Mouse (Mus musculus) E14TG2a.4 (cell line): ENCODE measurements at regions not wholly inside any gene's neighbourhood (a gene's known extent, or its start where the extent isn't known, plus 50 kb on each side); places are given as distances from the start of the nearest gene placed in this dataset.

Source experiments
- H3K27me3 ChIP-seq: 2 replicates; pipeline ENCODE4 v1.6.1; 2014; ENCODE audit warnings: low read length, control low read depth; ENCODE audit not compliant: insufficient read depth
- H3K36me3 ChIP-seq: 2 replicates; pipeline ENCODE4 v1.6.1; 2014; ENCODE audit warnings: low read length, control low read depth; ENCODE audit not compliant: insufficient read depth
- H3K4me1 ChIP-seq: replicated peaks from 2 replicates; pipeline ENCODE4 v1.6.1; 2014; ENCODE audit warnings: low read depth, low read length, control low read depth
- H3K4me3 ChIP-seq: replicated peaks from 2 replicates; pipeline ENCODE4 v1.5.1; 2014; ENCODE audit warnings: mild to moderate bottlenecking, low read length
- H3K9me3 ChIP-seq: 2 replicates; pipeline ENCODE4 v1.6.1; 2014; ENCODE audit warnings: low read length, control low read depth
- CTCF ChIP-seq: conservative IDR thresholded peaks from 2 replicates; pipeline ENCODE4 v1.5.1; 2014; ENCODE audit warnings: low read length
- NANOG ChIP-seq: IDR thresholded peaks from 2 replicates; pipeline ENCODE4 v1.6.1; 2014; ENCODE audit warnings: borderline replicate concordance, low read length, mixed read lengths
- POU5F1 ChIP-seq: IDR thresholded peaks from 2 replicates; pipeline ENCODE4 v1.6.1; 2014; ENCODE audit warnings: low read length, borderline replicate concordance

GRCm38 (mm10) chr2:169101506-169102261 is 146.3 kb upstream of the Zfp64 start:
- peaks cover 81% of the 10 kb centered on the region for H3K4me1 ChIP-seq
- H3K9me3 ChIP-seq, result peaks cover 8% of the 10 kb centered on the region; the same call in 1 of the 2 replicates
- no peaks in the 10 kb centered on the region for H3K36me3 ChIP-seq
- H3K27me3 ChIP-seq, result no peaks in the 10 kb centered on the region; the same call in 1 of the 2 replicates
- H3K4me3 ChIP-seq, result peak overlapping the region; percentile 17; the same call in 1 of the 2 replicates
- TF ChIP-seq CTCF, result no peak
- TF ChIP-seq NANOG, result no peak
- no peak for TF ChIP-seq POU5F1

GRCm38 (mm10) chr2:169100516-169100915 is 145.1 kb upstream of the Zfp64 start:
- no peak for TF ChIP-seq NANOG
- no peak for TF ChIP-seq POU5F1
- TF ChIP-seq CTCF, result no peak

GRCm38 (mm10) chr2:169099678-169100077 is 144.3 kb upstream of the Zfp64 start:
- TF ChIP-seq POU5F1 (no peak), CTCF (no peak), NANOG (no peak)
- H3K9me3 ChIP-seq, result peaks cover 13% of the 10 kb centered on the region; the same call in 1 of the 2 replicates
- H3K27me3 ChIP-seq, result no peaks in the 10 kb centered on the region; the same call in 1 of the 2 replicates
- no peak overlapping the region for H3K4me3 ChIP-seq
- H3K4me1 ChIP-seq, result peaks cover 73% of the 10 kb centered on the region
- H3K36me3 ChIP-seq, result no peaks in the 10 kb centered on the region

More at GRCm38 (mm10) chr2:169100516-169100915, 145.1 kb upstream of the Zfp64 start:
- Histone ChIP-seq H3K9me3 (peaks cover 8% of the 10 kb centered on the region; the same call in 1 of the 2 replicates), H3K4me3 (no peak overlapping the region), H3K36me3 (no peaks in the 10 kb centered on the region), H3K27me3 (no peaks in the 10 kb centered on the region; the same call in 1 of the 2 replicates), H3K4me1 (peaks cover 75% of the 10 kb centered on the region)

GRCm38 (mm10) chr2:169098591-169098990 is 143.2 kb upstream of the Zfp64 start:
- TF ChIP-seq POU5F1 (no peak), NANOG (no peak), CTCF (no peak)
- H3K4me1 ChIP-seq, result peaks cover 73% of the 10 kb centered on the region
- no peaks in the 10 kb centered on the region for H3K27me3 ChIP-seq
- H3K36me3 ChIP-seq, result no peaks in the 10 kb centered on the region
- peaks cover 13% of the 10 kb centered on the region; the same call in 1 of the 2 replicates for H3K9me3 ChIP-seq
- H3K4me3 ChIP-seq, result no peak overlapping the region

GRCm38 (mm10) chr2:169094011-169094754 is 138.8 kb upstream of the Zfp64 start:
- Histone ChIP-seq H3K27me3 (no peaks in the 10 kb centered on the region), H3K4me1 (peaks cover 47% of the 10 kb centered on the region), H3K4me3 (no peak overlapping the region), H3K9me3 (peaks cover 10% of the 10 kb centered on the region), H3K36me3 (no peaks in the 10 kb centered on the region)
- no peak for TF ChIP-seq NANOG
- no peak for TF ChIP-seq CTCF
- TF ChIP-seq POU5F1, result no peak

GRCm38 (mm10) chr2:169090256-169090655 is 134.9 kb upstream of the Zfp64 start:
- Histone ChIP-seq H3K36me3 (no peaks in the 10 kb centered on the region), H3K4me3 (no peak overlapping the region), H3K27me3 (no peaks in the 10 kb centered on the region), H3K9me3 (peaks cover 9% of the 10 kb centered on the region), H3K4me1 (peaks cover 28% of the 10 kb centered on the region)
- TF ChIP-seq POU5F1 (no peak), NANOG (no peak), CTCF (peak; percentile 44)

- no peaks in the 10 kb centered on the region for H3K36me3 ChIP-seq
- peaks cover 5% of the 10 kb centered on the region for H3K9me3 ChIP-seq
- H3K27me3 ChIP-seq, result 0 out of 2 replicates have a peak, but pooled peaks cover 4% of the 10 kb centered on the region
- TF ChIP-seq NANOG (no peak), POU5F1 (no peak)
- peak overlapping the region; percentile 57 for H3K4me3 ChIP-seq
- peaks cover 17% of the 10 kb centered on the region for H3K4me1 ChIP-seq
Observed at GRCm38 (mm10) chr2:169088870-169089484, 133.6 kb upstream of the Zfp64 start.

GRCm38 (mm10) chr2:169088301-169088700 is 132.9 kb upstream of the Zfp64 start:
- Histone ChIP-seq H3K36me3 (no peaks in the 10 kb centered on the region), H3K9me3 (peaks cover 5% of the 10 kb centered on the region)

More at GRCm38 (mm10) chr2:169088301-169088700, 132.9 kb upstream of the Zfp64 start:
- Histone ChIP-seq H3K4me3 (no peak overlapping the region), H3K27me3 (peaks cover 7% of the 10 kb centered on the region; the same call in 1 of the 2 replicates), H3K4me1 (peaks cover 13% of the 10 kb centered on the region)
- no peak for TF ChIP-seq CTCF
